Mouse (Mus musculus) kidney, adult 2 months (tissue): Measurements from ENCODE around the gene Tfec. TPM values are rescaled to one million over a fixed set of nuclear protein-coding genes. Genes with fewer than 3 reads are reported as not detected.

ENCODE experiments used
- DNase-seq: peaks from one replicate; pipeline ENCODE4 v3.0.0; 2021
- H3K27ac ChIP-seq: fragments of 200-500 bp; 2 replicates; pipeline ENCODE4 v1.5.1; 2012; ENCODE audit warnings: low read depth, low read length, control low read depth, inconsistent platforms; ENCODE audit not compliant: insufficient read depth
- H3K27me3 ChIP-seq: fragments of 200-500 bp; replicated peaks from 2 replicates; pipeline ENCODE4 v1.6.1; 2012; ENCODE audit warnings: mild to moderate bottlenecking, moderate library complexity, low read length, inconsistent platforms; ENCODE audit not compliant: control insufficient read depth, insufficient read depth
- H3K36me3 ChIP-seq: fragments of 200-500 bp; 2 replicates; pipeline ENCODE4 v1.6.1; 2012; ENCODE audit warnings: mild to moderate bottlenecking, moderate library complexity, low read length, inconsistent platforms; ENCODE audit not compliant: control insufficient read depth, insufficient read depth
- H3K4me1 ChIP-seq: fragments of 200-500 bp; 2 replicates; pipeline ENCODE4 v1.6.1; 2011; ENCODE audit warnings: low read length; ENCODE audit not compliant: control insufficient read depth, insufficient read depth
- H3K4me3 ChIP-seq: fragments of 200-500 bp; 2 replicates; pipeline ENCODE4 v1.5.1; 2011; ENCODE audit warnings: mild to moderate bottlenecking, low read depth, low read length, control low read depth; ENCODE audit not compliant: insufficient read depth
- CTCF ChIP-seq: fragments of 200-500 bp; conservative IDR thresholded peaks from 2 replicates; pipeline ENCODE4 v1.5.1; 2011; ENCODE audit warnings: low read depth, mild to moderate bottlenecking, control low read depth, low read length, moderate library complexity, mixed read lengths; ENCODE audit not compliant: insufficient read depth, insufficient read length
- POLR2A ChIP-seq: fragments of 200-500 bp; IDR thresholded peaks from one replicate; pipeline ENCODE4 v1.6.1; 2011; ENCODE audit warnings: low read depth, low read length, control low read depth
- WGBS: fragments of 180-500 bp; shearing (Covaris S2); methylation state at CpG from one replicate; pipeline ENCODE4 v1.1.7; 2018; 5-methylcytosine and 5-hydroxymethylcytosine counted together
- polyA plus RNA-seq: library from polyadenylated mRNA; depleted of rRNA; stranded (reverse); fragments of >200 nt; gene quantifications from 2 replicates; pipeline ENCODE4 v1.2.3, GENCODE M21; 2012

Tfec gene
- polyA plus RNA-seq, 1 experiment, result 9.3 TPM

DNA sequence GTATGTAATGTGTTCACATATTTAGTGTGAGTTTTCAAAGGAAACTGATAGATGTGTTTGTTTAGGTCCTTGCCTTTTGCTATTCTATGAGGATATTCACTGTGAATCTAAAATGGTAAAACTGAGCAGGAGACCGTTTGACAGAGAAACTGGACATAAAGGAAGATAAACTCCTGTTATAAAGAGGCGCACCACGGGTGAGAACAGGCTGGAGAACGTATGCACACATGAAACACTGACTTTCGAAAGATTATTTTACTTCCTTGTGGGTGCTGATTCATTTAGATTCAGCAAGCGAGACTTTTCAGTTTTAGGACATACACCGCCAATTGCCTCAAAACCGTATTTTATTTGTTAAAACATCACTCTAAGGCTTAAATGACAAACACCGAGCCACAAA, 43.3 kb downstream of the Tfec start:
- WGBS, result 53% methylated on average over 9 of the region's 9 CpGs

DNA sequence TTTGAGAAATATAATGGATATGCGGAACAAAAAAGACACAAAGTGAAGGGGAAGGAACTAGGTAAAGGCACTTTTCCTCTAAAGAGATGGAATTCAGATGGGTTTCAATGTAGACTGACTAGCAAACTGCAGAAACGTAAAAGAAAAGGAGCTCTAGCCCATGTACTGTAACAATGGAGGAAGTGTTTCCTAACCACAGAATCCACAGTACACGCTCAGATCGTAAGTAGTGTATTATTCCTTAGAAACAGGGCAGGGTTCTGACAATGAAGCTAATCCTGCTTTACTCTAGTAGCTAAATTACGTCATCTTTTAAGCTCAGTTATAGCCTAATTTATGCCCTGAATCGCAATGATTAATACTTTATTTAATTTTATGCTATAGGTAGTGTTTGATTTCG, 51.7 kb downstream of the Tfec start:
- Histone ChIP-seq H3K4me1 (no peaks in the 10 kb centered on the region), H3K4me3 (no peak overlapping the region), H3K27me3 (no peaks in the 10 kb centered on the region), H3K27ac (no peak overlapping the region), H3K36me3 (no peaks in the 10 kb centered on the region)
- TF ChIP-seq CTCF, result no peak
- DNase-seq, result no peak
- WGBS, result 93% methylated on average over 7 of the region's 7 CpGs

More for the DNA sequence above, 43.3 kb downstream of the Tfec start:
- DNase-seq, result peak; percentile 6
- Histone ChIP-seq H3K4me1 (no peaks in the 10 kb centered on the region; the same call in 1 of the 2 replicates), H3K36me3 (no peaks in the 10 kb centered on the region), H3K27me3 (no peaks in the 10 kb centered on the region), H3K4me3 (peak overlapping the region; percentile 36), H3K27ac (peak overlapping the region; percentile 79)
- TF ChIP-seq CTCF (no peak), POLR2A (no peak)

DNA sequence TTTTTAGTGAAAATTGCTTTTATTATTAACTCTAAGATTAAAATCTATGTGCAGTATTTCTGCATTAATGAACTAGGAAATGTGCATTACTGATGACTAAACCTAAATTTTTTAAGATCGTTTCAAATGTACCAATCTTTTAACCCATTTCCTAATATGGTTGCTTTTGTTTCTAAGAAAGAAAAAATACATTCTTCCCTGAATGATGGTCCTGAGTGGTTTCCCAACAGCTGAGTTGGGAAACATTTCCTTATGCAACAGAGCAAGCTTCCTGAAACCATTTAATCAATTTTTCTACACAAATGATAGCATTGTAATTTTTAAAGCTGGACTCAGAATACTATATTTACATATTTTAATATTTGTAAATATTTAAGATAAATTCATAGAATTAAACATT, 62.6 kb downstream of the Tfec start:
- no peaks in the 10 kb centered on the region for H3K4me1 ChIP-seq
- TF ChIP-seq CTCF (no peak), POLR2A (no peak)
- WGBS, result 72% methylated on average over 1 of the region's 1 CpGs
- H3K27me3 ChIP-seq, result no peaks in the 10 kb centered on the region
- no peaks in the 10 kb centered on the region for H3K36me3 ChIP-seq
- DNase-seq, result no peak
- H3K4me3 ChIP-seq, result no peak overlapping the region
- H3K27ac ChIP-seq, result no peak overlapping the region

DNA sequence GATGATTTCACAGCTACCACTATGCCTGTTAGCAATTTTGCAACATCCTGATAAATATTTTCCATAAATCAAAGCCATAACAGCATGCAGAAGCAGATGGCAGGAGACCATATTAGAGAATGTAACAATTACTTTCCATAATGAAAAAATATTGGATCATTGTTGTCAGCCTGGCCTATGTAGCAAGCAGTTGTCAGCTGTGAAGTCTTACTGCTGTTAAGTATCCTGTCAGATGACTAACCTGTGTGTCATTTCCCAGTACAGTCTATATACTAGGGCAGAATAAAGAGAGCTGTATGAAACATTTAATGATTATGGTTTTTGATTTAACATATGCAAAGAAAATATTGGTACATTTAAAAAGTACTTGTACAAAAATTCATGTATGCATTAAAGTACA, 69.9 kb downstream of the Tfec start:
- TF ChIP-seq POLR2A, result no peak
- no peak for TF ChIP-seq CTCF
- DNase-seq, result no peak
- H3K27me3 ChIP-seq, result no peaks in the 10 kb centered on the region
- no peak overlapping the region for H3K4me3 ChIP-seq
- H3K36me3 ChIP-seq, result no peaks in the 10 kb centered on the region
- H3K4me1 ChIP-seq, result no peaks in the 10 kb centered on the region
- no peak overlapping the region for H3K27ac ChIP-seq

DNA sequence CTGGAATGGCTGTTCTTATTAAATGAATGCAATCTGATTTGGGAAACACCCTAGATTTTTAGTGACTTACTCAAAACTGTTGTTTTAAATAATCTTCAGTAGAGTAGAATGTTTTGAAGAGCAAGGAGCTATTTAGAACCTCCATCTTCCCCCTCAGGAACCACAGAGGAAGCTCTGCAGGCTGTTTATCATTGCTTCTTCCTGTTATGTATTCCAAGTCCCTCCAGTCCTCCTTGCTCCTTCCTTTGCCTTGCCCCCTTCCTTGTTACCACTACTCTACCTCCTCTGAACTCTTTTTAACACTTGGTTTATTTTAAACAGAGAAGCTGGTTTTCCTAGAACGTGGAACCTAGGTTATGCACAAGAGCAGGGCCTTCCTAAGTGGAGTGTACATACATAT, 76.3 kb downstream of the Tfec start:
- H3K27me3 ChIP-seq, result no peaks in the 10 kb centered on the region
- H3K4me1 ChIP-seq, result no peaks in the 10 kb centered on the region
- DNase-seq, result no peak
- H3K36me3 ChIP-seq, result no peaks in the 10 kb centered on the region
- H3K4me3 ChIP-seq, result no peak overlapping the region
- WGBS, result 79% methylated on average over 1 of the region's 1 CpGs
- TF ChIP-seq CTCF (no peak), POLR2A (no peak)
- H3K27ac ChIP-seq, result no peak overlapping the region

DNA sequence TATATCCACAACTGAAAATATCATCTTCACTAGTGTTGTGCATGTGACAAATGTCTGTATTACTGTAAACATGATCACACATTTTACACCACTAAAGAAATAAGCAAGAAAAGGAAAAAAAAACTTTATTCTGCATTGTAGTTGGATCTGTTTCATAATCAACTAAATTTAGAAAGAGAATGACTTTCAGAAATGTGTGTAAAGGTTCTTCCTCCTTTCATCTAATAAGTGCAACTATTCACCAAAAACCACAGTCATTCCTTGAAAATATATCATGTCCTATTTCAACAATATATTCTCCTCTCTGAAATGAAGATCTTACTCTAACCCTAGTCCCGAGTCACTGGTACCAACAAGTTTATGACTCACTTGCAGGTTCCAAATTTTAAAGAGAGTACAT, 91.9 kb downstream of the Tfec start:
- no peak for TF ChIP-seq CTCF
- TF ChIP-seq POLR2A, result no peak
- no peak overlapping the region for H3K4me3 ChIP-seq
- 76% methylated on average over 1 of the region's 1 CpGs for WGBS
- no peak for DNase-seq
- H3K36me3 ChIP-seq, result no peaks in the 10 kb centered on the region
- no peak overlapping the region for H3K27ac ChIP-seq
- no peaks in the 10 kb centered on the region for H3K4me1 ChIP-seq
- no peaks in the 10 kb centered on the region for H3K27me3 ChIP-seq

DNA sequence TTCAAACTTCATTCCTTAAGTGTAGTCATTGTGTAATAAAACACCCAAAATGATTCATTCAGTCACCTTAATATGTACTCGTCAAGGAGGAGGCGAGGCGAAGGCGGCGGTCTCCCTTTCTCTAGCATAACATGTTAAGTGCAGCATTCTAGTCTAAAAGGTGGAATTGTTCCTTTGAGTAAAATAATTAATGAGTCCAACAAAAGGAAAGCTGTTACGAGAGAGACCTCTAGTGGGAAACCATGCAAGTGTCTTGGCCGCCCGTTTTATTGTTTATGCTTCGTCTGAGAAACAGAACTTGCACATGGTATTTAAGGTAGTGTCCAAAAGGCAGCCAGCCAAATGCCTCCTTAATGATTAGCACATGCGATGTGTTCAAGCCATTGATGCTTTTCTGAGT, 100.6 kb downstream of the Tfec start:
- peak; percentile 65 for DNase-seq
- TF ChIP-seq POLR2A, result no peak
- TF ChIP-seq CTCF, result 0 out of 2 replicates have a peak, but pooled peaks have one; percentile 13
- 14% methylated on average over 10 of the region's 10 CpGs for WGBS
- no peaks in the 10 kb centered on the region for H3K27me3 ChIP-seq
- H3K4me1 ChIP-seq, result no peaks in the 10 kb centered on the region
- no peak overlapping the region for H3K4me3 ChIP-seq
- H3K36me3 ChIP-seq, result no peaks in the 10 kb centered on the region
- H3K27ac ChIP-seq, result no peak overlapping the region

DNA sequence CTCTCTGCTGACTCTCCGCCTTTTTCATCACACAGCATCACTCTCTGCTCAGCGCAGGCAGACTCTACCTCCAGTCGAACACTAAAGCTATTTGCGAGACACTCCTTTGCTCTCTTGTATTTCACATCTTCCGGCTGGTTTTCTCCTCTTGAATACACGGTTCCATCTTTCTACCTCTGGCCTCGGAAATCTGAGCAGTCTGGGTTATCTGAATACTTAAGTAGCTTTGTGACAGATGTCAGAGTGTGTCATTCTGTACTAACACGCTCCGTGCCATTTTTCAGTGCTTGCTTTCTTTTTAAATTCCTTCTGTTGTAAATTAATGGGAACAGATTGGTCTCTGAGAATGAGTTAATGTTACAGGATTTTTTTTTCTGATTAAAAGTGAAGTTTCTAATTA, 101.3 kb downstream of the Tfec start:
- TF ChIP-seq POLR2A (no peak), CTCF (no peak)
- Histone ChIP-seq H3K4me1 (no peaks in the 10 kb centered on the region), H3K36me3 (no peaks in the 10 kb centered on the region), H3K27ac (no peak overlapping the region), H3K4me3 (no peak overlapping the region), H3K27me3 (no peaks in the 10 kb centered on the region)
- WGBS, result 60% methylated on average over 9 of the region's 9 CpGs
- no peak for DNase-seq
